Mouse (Mus musculus) thymus, postnatal 25 days (tissue): ENCODE data around the gene Gfi1b.

Experiments
- DNase-seq: peaks from one replicate; pipeline ENCODE4 v3.0.0; 2022

The Gfi1b gene

DNA sequence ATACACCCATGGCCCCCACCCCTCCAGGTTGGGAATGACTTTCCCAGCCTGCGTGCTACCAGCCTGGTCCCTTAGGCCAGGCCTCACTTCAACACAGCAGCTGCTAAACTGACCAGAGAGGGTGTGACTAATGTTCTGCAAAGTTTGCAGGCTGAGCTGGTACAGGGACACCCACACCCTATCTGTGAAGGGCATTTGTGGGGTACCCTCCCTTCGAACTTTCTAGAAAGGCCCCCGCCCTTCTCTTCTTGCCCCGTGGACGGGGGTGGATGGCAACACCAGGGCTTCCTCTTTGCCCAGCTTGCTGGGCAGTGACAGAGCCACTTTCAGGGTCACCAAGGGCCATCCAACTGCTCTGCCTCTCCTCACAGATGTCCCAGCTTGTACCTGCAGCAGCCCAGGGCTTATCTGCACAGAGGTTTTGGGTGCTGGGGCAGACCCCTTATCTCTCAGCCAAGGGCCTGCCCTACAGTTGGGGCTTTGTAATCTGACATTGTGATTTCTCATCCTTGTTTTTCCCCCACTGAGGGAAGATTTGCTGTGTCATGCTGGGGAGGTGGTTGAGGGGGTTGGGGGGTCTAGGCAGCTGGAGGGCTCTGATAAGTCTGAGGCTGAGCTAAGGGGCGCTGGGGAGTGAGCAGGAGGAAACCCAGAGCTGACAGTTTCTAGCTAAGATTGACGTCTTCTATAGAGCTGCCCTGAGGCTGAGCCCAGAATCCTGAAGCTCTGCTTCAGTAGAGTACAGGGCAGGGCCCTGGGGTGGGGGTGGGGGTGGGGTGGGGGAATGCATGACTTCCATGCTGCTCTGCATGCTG is 23.8 kb downstream of the Gfi1b start:
- no peak for DNase-seq

DNA sequence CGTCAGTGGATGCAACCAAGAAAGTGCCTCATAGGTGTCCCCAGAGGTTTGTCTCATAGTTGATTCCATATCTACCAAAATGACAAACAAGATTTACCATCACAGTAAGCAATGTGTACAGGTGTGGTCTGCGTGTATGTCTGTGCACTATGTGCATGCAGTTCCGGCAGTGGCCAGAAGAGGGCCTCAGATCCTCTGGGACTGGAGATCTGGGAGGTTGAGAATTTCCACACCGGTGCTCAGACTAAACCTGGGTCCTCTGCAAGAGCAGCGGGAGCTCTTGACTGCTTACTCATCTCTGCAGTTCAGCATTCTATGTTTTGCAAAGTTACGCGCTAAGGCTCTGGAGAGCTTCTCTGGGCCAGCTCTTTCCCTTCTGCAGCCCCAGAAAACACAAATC is 24.8 kb downstream of the Gfi1b start:
- DNase-seq = no peak

DNA sequence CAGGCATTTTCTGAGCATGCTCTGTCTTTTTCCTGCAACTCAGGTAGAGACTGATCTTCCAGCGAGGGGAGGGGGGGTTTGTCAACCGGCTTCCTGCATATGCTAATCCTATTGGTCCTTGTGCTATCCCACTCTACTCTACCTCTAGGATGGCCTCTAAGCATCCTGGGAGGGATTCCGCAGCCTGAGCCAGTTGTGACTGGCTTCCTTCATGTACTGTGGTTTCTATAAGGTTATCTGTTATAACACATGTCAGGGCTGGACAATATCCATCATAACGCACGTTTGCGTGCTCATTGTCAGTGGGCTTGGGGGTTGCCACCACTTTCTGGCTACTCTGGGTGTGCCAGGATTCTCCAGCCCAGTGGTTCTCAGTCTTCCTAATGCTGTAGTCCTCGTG is 25.8 kb downstream of the Gfi1b start:
- DNase-seq = no peak

DNA sequence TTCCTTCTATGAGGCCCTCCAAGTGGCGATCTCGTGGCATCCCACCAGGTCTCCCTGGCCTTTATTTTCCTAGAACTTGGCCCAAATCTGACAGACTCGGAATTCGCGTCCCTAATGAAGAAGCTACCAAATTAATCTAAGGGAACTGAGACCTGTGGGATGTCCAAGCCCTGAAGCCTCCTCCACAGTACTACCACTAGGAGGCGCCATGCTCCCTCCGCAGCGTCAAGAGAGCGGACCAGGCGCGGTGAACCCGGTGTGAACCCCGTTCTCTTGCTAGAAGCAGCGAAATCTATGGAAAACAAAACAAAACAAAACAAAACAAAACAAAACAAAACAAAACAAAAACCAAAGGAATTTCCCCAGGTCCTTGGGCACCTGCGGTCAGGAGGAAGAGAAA is 29.0 kb downstream of the Gfi1b start:
- peak; percentile 73 for DNase-seq

DNA sequence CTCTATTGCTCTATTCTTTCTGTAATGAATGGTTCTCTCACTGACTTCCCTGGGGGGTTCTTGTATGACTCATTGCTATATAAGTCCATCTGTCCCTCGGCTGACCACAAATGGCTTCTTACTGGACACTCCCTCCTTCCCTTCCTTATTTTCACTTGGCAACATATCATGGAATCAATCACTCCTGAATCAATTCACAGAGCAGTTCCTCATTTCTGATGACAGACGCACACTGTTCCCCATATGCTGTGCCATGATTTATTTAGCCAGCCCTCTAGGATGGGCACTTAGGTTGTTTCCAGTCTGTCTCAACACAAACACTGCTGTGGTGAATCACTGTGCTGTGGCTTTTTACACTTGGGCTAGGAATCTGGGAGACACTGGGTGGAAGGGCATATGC is 30.3 kb downstream of the Gfi1b start:
- no peak for DNase-seq

DNA sequence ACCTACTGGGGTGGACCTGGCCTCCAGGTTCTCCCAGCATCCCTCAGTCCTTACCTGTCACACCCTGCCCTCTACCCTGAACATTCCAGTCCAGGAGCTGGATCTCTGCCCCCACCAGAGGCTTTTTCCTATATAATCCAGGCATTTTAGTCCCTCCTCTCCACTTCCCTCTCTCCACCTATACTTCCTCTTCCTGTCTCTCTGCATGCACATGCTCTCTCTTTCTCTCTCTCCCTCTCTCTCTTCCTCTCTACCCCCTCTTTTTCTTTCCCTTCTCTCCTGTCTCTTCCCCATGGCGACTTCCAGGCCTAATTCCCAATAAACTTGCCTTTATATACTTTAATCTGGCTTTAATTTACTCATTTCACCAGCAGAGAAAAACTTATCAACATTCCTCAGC is 33.2 kb downstream of the Gfi1b start:
- DNase-seq = no peak

DNA sequence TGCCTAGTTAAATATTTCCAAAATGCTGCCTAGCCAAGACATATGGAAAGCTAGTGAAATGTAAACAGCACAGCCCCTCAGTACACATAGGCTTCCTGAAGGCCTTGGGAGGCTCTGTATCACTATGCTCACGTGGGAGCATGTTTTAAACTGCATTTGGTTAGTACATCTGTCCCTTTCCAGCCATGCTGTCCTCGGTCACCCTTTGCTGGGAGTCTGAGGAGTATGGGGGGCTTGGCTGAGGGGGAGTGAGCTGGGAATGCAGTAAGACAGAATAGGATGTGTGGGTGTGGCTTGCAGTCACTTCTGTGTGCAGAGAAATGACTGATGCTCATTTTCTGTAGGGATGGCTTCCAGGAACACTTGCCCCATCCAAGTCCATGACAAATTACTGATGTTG is 36.1 kb downstream of the Gfi1b start:
- no peak for DNase-seq

DNA sequence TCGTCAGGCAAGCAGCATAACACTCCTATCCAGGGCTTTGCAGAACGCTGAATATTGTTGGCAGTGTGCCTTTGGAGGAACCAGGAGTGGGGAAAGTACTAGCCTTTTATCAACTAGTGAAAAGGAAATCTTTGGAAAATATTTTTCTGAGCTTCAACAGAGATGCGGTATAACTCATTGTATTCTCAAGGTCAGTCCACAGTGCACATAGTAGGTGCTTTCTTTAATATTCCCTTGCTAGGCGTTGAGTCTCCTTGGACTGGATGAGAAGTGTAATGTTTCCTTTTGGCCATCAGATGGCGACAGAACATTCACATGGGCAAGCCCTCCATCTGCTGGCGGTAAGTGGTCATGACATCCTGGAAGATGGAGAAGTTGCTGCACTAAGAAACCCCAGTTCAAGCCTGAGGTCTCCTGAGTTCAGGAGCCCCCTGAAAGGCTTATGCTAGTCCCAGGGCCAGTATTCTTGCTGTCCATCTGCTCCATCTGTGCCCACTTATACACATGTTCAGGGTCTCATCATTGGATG is 36.7 kb downstream of the Gfi1b start:
- DNase-seq = peak; percentile 84

DNA sequence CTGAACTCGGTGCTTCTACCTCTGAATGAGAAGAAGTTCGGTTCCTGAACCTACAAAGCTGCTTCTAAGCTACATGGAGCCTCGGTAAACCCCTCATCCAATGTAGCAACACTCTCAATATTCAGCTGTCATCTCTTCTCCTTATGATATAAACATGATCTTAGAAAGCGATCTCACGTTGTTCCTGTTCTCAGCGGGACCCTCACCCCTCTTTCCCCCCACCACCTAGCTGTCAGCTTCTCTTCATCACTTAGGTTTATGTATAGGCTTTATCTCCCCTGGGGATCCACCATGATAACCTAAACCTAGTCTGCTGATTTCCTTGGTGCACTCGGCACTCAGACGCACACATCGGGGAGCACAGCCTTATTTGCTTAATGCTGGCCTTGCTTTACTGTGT is 38.1 kb downstream of the Gfi1b start, which contains the start of gene Gtf3c5:
Gene Gtf3c5, minus strand, starts transcription at position 101 of the 400 bp plus-strand sequence.
- DNase-seq = no peak

DNA sequence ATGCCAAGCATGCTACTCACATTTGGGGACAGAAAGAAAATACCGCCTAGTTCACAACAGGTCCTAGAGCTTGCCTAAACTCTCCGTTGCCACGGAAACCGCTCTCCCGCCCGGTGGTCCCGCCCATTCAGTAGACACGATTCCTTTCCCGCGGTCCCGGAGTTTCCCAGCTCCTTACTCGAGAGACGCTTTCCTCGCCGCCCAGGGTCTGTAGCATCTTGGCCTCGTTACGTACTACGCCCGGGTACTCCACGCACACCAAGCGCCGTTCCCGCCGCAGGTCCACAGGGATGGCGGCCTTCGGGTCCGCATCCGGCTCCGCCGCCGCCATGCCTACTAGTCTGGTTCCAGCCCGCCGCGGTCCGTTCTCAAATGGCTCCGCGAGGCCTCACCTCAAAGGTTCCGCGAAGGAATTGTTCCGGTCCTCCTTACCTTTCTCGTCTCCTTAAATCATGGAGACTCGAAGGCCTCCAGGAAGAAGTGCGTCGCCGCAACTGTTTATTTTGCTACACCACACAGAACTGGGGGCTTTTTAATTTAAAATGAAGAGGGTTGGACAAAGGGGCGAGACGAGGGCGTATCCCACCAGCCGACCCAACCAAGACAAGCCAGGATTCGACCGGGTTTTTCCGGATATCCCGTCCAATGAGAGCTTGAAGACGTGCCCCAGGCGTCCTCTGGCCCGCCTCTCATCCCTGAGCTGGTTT is 39.0 kb downstream of the Gfi1b start:
- peak; percentile 91 for DNase-seq

DNA sequence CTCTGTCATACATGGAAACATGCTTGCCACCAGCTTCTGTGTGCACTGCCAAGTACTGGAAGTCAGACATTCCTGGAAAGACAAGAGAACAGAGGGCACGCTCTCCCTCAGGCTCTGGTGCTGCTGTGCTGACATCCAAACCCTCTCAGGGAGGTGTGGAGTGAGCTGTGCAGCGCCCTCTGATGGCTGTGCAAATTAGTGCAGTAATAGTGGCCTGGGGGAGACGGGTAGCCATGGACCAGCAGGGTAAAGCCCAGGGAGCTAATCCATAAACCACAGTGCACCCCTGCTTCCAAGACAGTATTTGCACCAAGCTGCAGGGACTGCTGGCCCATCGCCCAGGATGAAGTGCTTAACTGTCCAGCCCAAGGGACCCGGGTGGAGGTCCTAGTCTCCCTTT is 43.8 kb downstream of the Gfi1b start:
- DNase-seq = peak; percentile 30

DNA sequence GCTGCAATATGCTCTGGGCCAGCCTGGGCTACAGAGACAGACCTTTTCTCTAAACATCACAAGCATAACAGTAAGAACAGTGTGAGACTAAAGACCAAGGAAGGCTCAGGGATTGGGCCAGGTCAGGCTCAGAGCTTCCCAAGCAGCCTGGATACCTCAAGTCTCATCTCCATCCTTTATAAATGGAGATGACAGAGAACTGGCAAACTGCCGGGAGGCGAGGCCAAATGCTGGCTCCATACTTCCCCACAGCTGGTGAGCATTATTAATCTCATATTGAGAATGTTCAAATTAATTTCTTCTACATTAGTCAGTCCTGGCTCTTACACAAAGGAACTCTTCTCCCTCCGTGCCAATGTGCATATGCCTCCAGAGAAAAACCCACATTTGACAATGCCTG is 45.0 kb downstream of the Gfi1b start:
- no peak for DNase-seq

DNA sequence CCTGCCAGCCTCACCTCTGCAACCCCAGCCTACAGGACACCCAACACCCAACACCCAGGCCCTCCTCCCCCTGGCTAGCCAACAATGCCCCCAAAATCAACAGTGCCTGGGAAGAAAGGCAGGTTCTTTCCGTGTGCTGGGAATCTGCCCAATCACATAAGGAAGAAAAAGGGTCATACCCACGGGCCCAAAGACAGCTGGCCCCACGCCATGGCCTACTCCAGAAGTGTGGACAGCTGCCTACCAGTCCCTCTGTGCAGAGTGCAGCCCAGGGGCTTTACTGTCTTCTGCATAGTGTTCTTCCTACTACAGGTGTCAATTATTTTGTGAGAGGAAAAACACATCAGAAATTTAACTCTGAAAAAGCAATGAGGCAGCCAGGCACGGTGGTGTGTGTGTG is 46.4 kb downstream of the Gfi1b start:
- no peak for DNase-seq

DNA sequence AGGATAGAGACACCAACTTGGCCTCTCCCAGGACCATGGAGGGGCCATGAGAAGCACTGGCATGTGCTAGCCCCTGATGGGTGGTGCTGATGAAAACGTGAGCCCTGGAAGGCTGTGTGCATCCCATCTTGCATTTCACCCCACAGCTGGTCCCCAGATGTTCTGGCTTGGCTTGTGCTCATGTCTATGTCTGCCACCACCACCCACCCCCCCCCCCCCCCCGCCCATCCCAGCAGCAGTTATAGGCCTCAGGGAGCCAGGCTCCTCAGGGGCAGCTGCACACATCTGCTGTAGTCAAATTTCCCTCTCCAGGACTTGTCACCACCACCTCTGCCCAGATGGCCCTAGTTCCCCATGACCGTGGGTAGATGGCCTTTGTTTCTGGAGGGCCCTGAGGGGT is 51.9 kb downstream of the Gfi1b start:
- DNase-seq = no peak

DNA sequence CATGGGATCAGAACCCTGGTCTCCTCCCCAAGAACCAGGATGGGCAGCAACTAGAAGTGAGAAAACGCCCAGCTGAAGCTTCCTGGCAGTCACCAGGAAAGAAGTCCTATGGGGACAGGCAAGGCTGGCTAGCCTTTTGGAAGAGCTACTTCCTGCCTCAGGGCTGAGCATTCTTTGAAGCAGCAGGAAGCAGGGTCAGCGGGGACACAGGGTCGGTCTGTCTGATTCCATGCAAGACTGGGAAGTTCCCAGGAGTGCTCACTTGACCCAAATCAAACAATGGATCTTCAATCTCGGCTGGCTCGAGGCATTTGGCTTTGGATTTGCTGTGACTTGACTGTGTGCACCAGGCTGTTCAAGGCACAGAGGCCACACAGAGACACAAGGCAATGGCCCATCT is 55.2 kb downstream of the Gfi1b start:
- no peak for DNase-seq

DNA sequence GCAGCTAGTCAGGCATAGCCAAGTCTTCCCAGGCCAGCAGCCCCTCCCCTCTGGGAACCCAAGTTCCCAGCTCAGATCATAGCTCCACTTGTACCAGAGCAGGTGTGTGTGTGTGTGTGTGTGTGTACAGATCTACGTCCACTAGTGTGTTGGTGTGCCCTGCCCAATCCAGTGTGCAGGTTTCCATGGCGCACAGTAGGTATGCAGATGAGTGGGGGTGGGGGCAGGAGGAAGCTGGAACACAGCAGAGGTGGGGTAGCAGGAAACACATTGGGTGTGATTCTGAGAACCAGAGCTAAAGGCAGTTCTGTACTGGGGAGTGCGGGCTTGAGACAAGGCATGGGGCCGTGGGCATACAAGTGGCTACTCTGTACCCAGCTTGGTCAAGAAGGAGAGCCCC is 57.4 kb downstream of the Gfi1b start:
- DNase-seq = no peak

DNA sequence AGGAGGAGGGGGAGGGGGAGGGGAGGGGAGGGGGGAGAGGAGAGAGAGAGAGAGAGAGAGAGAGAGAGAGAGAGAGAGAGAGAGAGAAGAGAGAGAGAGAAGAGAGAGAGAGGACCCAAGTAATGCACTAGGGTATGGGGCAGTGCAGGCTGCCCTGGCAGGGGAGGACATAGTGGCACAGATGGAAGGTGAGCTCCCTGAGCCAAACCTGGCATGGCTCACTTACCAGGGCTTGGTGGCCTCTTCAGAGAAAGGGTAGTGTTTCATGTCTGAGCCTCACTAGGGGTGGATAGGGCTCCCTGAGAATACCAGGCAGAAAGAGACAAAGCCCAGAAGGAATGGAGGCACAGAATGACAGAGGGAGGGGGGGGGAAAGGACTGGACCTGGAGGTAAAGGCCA is 58.0 kb downstream of the Gfi1b start:
- no peak for DNase-seq

DNA sequence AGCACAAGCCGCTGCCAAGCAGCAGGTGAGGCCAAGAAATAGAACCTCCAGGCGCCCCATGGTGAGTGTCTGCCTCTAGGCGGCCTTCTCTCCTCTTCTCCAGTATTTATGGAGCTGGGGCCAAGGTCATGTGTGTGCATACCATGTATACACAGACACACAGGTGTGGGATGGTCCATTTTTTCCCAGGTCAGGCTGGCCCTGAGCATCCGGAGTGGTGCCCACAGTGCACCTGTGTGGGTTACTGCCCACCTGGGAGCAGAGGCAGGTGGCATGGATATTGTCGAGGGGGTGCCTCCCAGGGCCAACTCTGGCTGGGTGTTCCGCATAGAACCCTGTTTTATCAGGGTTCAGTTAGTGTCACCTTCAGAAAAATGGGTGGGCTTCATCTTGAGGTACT is 58.5 kb downstream of the Gfi1b start, which contains the start of gene Cel:
Gene Cel, minus strand, starts transcription at position 101 of the 400 bp plus-strand sequence.
- no peak for DNase-seq
